Comparison of ENCODE assay signal across 17 mouse cellular contexts in genomic region chr3:39848829-39849228, GRCm38 (mm10).
"Had no signal": no experiment of that assay in that cellular context is flagged by ENCODE, and none has a peak within 500 bp of the region (broad histone marks: within the 10 kb centered on the region; RNA-seq: fewer than 3 reads in every experiment).

No protein-coding gene starts in this region.

- H3K27me3 ChIP-seq: lung, embryonic 15.5 days; megakaryocyte, embryonic 14.5 days; midbrain, embryonic 13.5 days; midbrain, embryonic 15.5 days; neural tube, embryonic 12.5 days; stomach, embryonic 15.5 days had no signal

- H3K36me3 ChIP-seq: lung, embryonic 15.5 days; midbrain, embryonic 13.5 days; midbrain, embryonic 15.5 days; neural tube, embryonic 12.5 days; stomach, embryonic 15.5 days had no signal

- H3K4me3 ChIP-seq: lung, embryonic 15.5 days; megakaryocyte, embryonic 14.5 days; midbrain, embryonic 13.5 days; midbrain, embryonic 15.5 days; neural tube, embryonic 12.5 days; stomach, embryonic 15.5 days had no signal

- H3K27ac ChIP-seq: lung, embryonic 15.5 days; macrophage; midbrain, embryonic 13.5 days; midbrain, embryonic 15.5 days; neural tube, embryonic 12.5 days; stomach, embryonic 15.5 days; stomach, postnatal 0 days had no signal

- H3K4me2 ChIP-seq: lung, embryonic 15.5 days; midbrain, embryonic 11.5 days; midbrain, embryonic 13.5 days; midbrain, embryonic 15.5 days; neural tube, embryonic 12.5 days; stomach, embryonic 15.5 days had no signal

- H3K9me3 ChIP-seq: lung, embryonic 15.5 days; midbrain, embryonic 13.5 days; midbrain, embryonic 15.5 days; neural tube, embryonic 12.5 days; stomach, embryonic 15.5 days had no signal

- H3K4me1 ChIP-seq: lung, embryonic 15.5 days; megakaryocyte, embryonic 14.5 days; midbrain, embryonic 13.5 days; midbrain, embryonic 15.5 days; neural tube, embryonic 12.5 days; stomach, embryonic 15.5 days had no signal

- ATAC-seq: lung, postnatal 0 days; midbrain, embryonic 13.5 days; midbrain, embryonic 15.5 days had no signal

- H3K9ac ChIP-seq: lung, embryonic 15.5 days; midbrain, embryonic 13.5 days; midbrain, embryonic 15.5 days; neural tube, embryonic 12.5 days; stomach, embryonic 15.5 days had no signal

- DNase-seq: lung, adult 2 months; lung, postnatal 14 days; lung, postnatal 36 days; right cerebral cortex, postnatal 14 days; thymus, adult 2 months; thymus, postnatal 25 days; thymus, postnatal 4 days had no signal
